Mouse (Mus musculus): Measurements from ENCODE around the gene Rps6kc1. TPM values are rescaled to one million over a fixed set of nuclear protein-coding genes. Genes with fewer than 3 reads are reported as not detected.

The Rps6kc1 gene
- total and polyA plus RNA-seq, 2 experiments from 2014 or later: 7.3 to 9.7 TPM

GRCm38 (mm10) chr1:190871068-190871467 is 40.5 kb downstream of the Rps6kc1 start:
- Histone ChIP-seq H3K27me3 (ENCODE audit: control insufficient read depth, insufficient read depth, low read length) (no peaks in the 10 kb centered on the region), H3K9ac (replicated peaks; ENCODE audit: low read depth, low read length) (no peak overlapping the region), H3K4me1 (ENCODE audit: control insufficient read depth, insufficient read depth) (no peaks in the 10 kb centered on the region), H3K4me3 (ENCODE audit: low read depth, low read length) (no peak overlapping the region), H3K36me3 (replicated peaks; ENCODE audit: control insufficient read depth, insufficient read depth, low read length) (peaks cover 33% of the 10 kb centered on the region), H3K9me3 (replicated peaks; ENCODE audit: control insufficient read depth, low read length) (no peaks in the 10 kb centered on the region), H3K27ac (ENCODE audit: low read depth) (no peak overlapping the region), H3K4me2 (ENCODE audit: low read depth, low read length) (no peak overlapping the region)
- TF ChIP-seq EP300 (IDR thresholded peaks at IDR 0.05; ENCODE audit: low read depth): no peak
- no peak for TF ChIP-seq CTCF (IDR thresholded peaks at IDR 0.05; ENCODE audit: low read depth)
- no peak for DNase-seq (ENCODE audit: low spot score)
- ATAC-seq (ENCODE audit: insufficient read depth, low read depth): no peak
- 93% methylated on average over 12 of the region's 12 CpGs for WGBS

GRCm38 (mm10) chr1:190869996-190870395 is 41.6 kb downstream of the Rps6kc1 start:
- Histone ChIP-seq H3K9ac (replicated peaks; ENCODE audit: low read depth, low read length) (no peak overlapping the region), H3K27me3 (ENCODE audit: control insufficient read depth, insufficient read depth, low read length) (no peaks in the 10 kb centered on the region), H3K4me2 (ENCODE audit: low read depth, low read length) (no peak overlapping the region), H3K9me3 (replicated peaks; ENCODE audit: control insufficient read depth, low read length) (no peaks in the 10 kb centered on the region), H3K27ac (ENCODE audit: low read depth) (no peak overlapping the region), H3K4me3 (ENCODE audit: low read depth, low read length) (no peak overlapping the region), H3K36me3 (replicated peaks; ENCODE audit: control insufficient read depth, insufficient read depth, low read length) (peaks cover 38% of the 10 kb centered on the region), H3K4me1 (ENCODE audit: control insufficient read depth, insufficient read depth) (no peaks in the 10 kb centered on the region)
- TF ChIP-seq CTCF (IDR thresholded peaks at IDR 0.05; ENCODE audit: low read depth) (no peak), EP300 (IDR thresholded peaks at IDR 0.05; ENCODE audit: low read depth) (no peak)
- DNase-seq (ENCODE audit: low spot score) (no peak), ATAC-seq (ENCODE audit: insufficient read depth, low read depth) (no peak)
- WGBS: 89% methylated on average over 4 of the region's 4 CpGs

GRCm38 (mm10) chr1:190868790-190869189 is 42.8 kb downstream of the Rps6kc1 start:
- DNase-seq (ENCODE audit: low spot score): peak; percentile 26
- Histone ChIP-seq H3K9ac (replicated peaks; ENCODE audit: low read depth, low read length) (no peak overlapping the region), H3K36me3 (replicated peaks; ENCODE audit: control insufficient read depth, insufficient read depth, low read length) (peaks cover 38% of the 10 kb centered on the region), H3K4me3 (ENCODE audit: low read depth, low read length) (no peak overlapping the region), H3K27me3 (ENCODE audit: control insufficient read depth, insufficient read depth, low read length) (no peaks in the 10 kb centered on the region), H3K4me1 (ENCODE audit: control insufficient read depth, insufficient read depth) (no peaks in the 10 kb centered on the region), H3K4me2 (ENCODE audit: low read depth, low read length) (no peak overlapping the region), H3K27ac (ENCODE audit: low read depth) (no peak overlapping the region), H3K9me3 (replicated peaks; ENCODE audit: control insufficient read depth, low read length) (no peaks in the 10 kb centered on the region)
- no peak for TF ChIP-seq EP300 (IDR thresholded peaks at IDR 0.05; ENCODE audit: low read depth)
- peak; percentile 47 for TF ChIP-seq CTCF (IDR thresholded peaks at IDR 0.05; ENCODE audit: low read depth)
- WGBS: 66% methylated on average over 3 of the region's 3 CpGs
- no peak for ATAC-seq (ENCODE audit: insufficient read depth, low read depth)

GRCm38 (mm10) chr1:190861626-190862025 is 49.9 kb downstream of the Rps6kc1 start:
- DNase-seq (ENCODE audit: low spot score) (peak; percentile 21), ATAC-seq (ENCODE audit: insufficient read depth, low read depth) (no peak)
- WGBS: 63% methylated on average over 5 of the region's 5 CpGs
- H3K27ac ChIP-seq (ENCODE audit: low read depth): no peak overlapping the region
- H3K4me1 ChIP-seq (ENCODE audit: control insufficient read depth, insufficient read depth): peaks cover 5% of the 10 kb centered on the region; the same call in 1 of the 2 replicates
- TF ChIP-seq EP300 (IDR thresholded peaks at IDR 0.05; ENCODE audit: low read depth): no peak
- no peak for TF ChIP-seq CTCF (IDR thresholded peaks at IDR 0.05; ENCODE audit: low read depth)
- no peaks in the 10 kb centered on the region for H3K9me3 ChIP-seq (replicated peaks; ENCODE audit: control insufficient read depth, low read length)
- no peak overlapping the region for H3K9ac ChIP-seq (replicated peaks; ENCODE audit: low read depth, low read length)
- peaks cover 12% of the 10 kb centered on the region; the same call in 1 of the 2 replicates for H3K36me3 ChIP-seq (replicated peaks; ENCODE audit: control insufficient read depth, insufficient read depth, low read length)
- no peak overlapping the region for H3K4me3 ChIP-seq (ENCODE audit: low read depth, low read length)
- no peak overlapping the region for H3K4me2 ChIP-seq (ENCODE audit: low read depth, low read length)
- no peaks in the 10 kb centered on the region for H3K27me3 ChIP-seq (ENCODE audit: control insufficient read depth, insufficient read depth, low read length)

GRCm38 (mm10) chr1:190854465-190854864 is 57.1 kb downstream of the Rps6kc1 start:
- ATAC-seq (ENCODE audit: insufficient read depth, low read depth): no peak
- TF ChIP-seq CTCF (IDR thresholded peaks at IDR 0.05; ENCODE audit: low read depth): no peak
- TF ChIP-seq EP300 (IDR thresholded peaks at IDR 0.05; ENCODE audit: low read depth): no peak

More at GRCm38 (mm10) chr1:190854465-190854864, 57.1 kb downstream of the Rps6kc1 start:
- Histone ChIP-seq H3K9ac (replicated peaks; ENCODE audit: low read depth, low read length) (no peak overlapping the region), H3K9me3 (replicated peaks; ENCODE audit: control insufficient read depth, low read length) (no peaks in the 10 kb centered on the region), H3K27me3 (ENCODE audit: control insufficient read depth, insufficient read depth, low read length) (no peaks in the 10 kb centered on the region), H3K4me2 (ENCODE audit: low read depth, low read length) (no peak overlapping the region), H3K27ac (ENCODE audit: low read depth) (no peak overlapping the region), H3K4me3 (ENCODE audit: low read depth, low read length) (no peak overlapping the region), H3K36me3 (replicated peaks; ENCODE audit: control insufficient read depth, insufficient read depth, low read length) (no peaks in the 10 kb centered on the region; the same call in 1 of the 2 replicates), H3K4me1 (ENCODE audit: control insufficient read depth, insufficient read depth) (no peaks in the 10 kb centered on the region)
- DNase-seq (ENCODE audit: low spot score): no peak
- WGBS: 42% methylated on average over 3 of the region's 3 CpGs
